Mouse (Mus musculus) T-cell, adult 2 months (primary cell): Measurements from ENCODE around the gene Abca9.

ENCODE experiments used
- DNase-seq: peaks from one replicate; pipeline ENCODE4 v3.0.0; 2022; ENCODE audit warnings: low spot score

Gene Abca9

GRCm38 (mm10) chr11:110167459-110168251 is at the start of gene Abca9:
Abca9 (minus strand) TSS chr11:110168196.
- no peak for DNase-seq

DNA sequence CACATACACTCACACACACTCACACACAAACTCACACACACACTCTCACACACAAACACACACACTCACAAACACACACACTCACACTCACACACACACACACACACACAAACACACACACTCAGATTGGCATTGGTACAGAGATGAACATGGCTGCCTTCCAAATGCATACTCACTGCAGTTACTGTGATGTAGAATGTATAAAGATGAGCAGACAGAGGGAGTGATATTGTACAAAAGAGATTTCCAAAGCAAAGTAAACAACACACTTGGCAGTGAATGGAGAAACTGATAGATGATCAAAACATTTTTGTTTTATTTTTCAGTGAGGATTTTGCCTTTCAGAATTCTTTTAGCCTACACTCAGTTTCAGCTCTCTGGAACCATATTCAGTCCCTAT is 49.1 kb upstream of the Abca9 start:
- no peak for DNase-seq

DNA sequence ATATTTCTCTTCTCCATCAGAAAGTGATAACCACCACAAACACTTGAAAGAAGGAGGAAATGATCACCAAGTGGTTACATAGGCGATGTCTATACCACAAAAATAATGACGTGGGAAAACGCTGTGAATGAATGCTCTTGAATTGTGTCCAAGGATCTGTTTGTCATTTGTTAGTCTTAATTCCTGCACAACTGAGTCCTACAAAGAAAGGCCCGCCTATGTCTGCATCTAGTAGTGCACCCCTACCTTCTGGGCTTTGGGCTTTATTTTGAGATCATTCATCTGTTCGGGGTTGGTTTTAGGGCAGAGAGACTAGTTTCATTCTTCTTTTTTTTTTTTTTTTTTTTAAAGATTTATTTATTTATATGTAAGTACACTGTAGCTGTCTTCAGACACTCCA is 35.9 kb upstream of the Abca9 start:
- DNase-seq = no peak

DNA sequence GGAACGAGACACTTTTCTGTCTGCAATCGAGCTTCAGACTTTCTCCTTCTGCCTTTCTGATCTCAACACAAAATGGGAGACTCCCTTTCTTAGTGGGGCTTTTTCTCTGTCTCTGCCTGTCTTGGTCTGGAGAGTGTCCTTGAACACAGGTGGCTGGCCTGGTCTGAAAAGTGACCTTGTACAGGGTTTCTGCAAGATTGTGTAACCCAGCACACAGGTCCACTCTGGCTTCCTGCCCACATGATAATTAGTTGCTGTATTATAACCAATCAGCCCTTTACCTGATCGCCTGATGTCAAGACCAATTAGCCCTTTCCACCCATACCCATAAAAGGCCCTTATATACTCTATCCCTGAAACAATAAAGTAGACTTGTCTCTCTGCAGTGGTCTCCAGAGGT is 30.9 kb upstream of the Abca9 start:
- no peak for DNase-seq

- no peak for DNase-seq
These were observed 28.7 kb upstream of the Abca9 start for GRCm38 (mm10) chr11:110196561-110197306.

DNA sequence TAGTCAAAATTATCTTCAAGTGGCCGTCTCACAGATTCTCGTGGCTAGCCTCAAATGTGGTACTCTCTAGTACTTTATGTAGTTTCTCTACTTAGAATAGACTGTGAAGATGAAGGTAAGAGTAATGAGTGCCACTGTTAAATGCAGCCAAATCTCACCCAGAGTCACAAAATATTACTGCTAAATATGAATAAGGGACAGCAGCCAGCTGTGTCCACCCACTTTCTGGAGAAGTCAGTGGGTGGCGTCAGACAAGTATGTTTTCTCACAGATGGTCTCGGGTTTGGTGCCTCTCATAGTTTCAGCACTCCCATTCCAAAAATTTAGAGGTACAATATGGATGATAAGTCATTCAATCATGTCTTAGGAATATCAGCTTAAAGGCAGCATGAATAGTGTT is 27.3 kb upstream of the Abca9 start:
- no peak for DNase-seq

- no peak for DNase-seq
These were observed 3.2 kb upstream of the Abca9 start for GRCm38 (mm10) chr11:110171212-110171611.

DNA sequence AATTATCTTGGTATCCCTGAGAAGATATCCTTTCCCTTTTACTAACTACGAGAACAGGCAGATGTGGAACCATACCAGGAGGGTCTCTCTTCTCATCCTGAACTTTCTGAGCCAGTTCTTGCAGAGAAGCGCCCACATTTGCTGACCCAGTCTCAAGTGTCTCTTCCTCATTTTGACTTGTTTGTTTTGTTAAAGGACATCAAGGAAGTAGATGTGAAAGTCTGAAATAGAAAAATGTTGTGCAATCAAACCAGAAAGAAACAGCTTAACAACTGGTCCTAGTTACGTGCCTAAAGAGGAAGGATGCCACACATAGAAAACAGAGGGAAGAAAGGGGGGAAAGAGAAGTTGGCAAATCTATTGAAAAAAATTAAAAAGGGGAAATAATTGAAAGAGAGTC is 2.2 kb downstream of the Abca9 start:
- no peak for DNase-seq

GRCm38 (mm10) chr11:110165409-110165808 is 2.6 kb downstream of the Abca9 start:
- DNase-seq = no peak

GRCm38 (mm10) chr11:110157059-110157458 is 10.9 kb downstream of the Abca9 start:
- no peak for DNase-seq

DNA sequence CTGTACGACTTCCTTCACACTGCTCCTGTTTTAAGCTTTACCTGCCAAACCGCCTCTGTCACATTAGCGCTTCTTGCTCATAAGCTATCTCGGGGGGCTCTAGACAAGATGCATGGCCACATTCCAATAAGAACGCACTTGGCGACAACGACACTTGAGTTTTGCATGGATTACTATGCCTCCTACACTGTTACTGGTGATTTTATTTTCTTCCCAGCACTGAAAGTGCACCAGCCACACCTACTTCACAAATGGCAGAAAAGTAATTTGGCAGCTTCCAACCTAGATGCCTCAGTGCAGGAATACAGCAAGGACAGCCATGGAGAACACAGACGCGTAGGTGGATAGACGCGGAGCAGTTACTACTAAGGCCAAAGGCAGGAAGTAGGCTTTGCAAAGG is 12.0 kb downstream of the Abca9 start:
- no peak for DNase-seq

DNA sequence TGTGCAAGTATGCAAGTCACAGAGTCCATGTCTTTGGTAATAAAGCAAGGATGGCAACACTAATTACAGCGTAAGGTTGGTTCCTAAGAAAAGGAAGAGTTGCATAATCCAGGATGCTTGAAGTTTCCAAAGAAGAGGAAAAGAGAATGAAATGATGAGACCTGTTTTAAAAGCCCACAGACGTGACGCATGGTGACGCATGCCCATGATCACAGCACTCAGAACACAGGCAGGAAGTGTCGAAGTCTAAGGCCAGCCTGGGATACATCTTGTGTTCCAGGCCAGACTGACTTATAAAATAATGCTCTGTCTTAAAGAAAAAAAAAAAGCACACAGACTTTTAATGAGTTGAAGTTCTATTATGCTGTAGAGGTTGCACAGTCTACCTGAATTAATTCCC is 20.4 kb downstream of the Abca9 start:
- no peak for DNase-seq

- DNase-seq = no peak
These were observed 22.6 kb downstream of the Abca9 start for GRCm38 (mm10) chr11:110145421-110145820.

GRCm38 (mm10) chr11:110130760-110131159 is 37.2 kb downstream of the Abca9 start:
- DNase-seq = no peak

GRCm38 (mm10) chr11:110111137-110111536 is 56.9 kb downstream of the Abca9 start:
- no peak for DNase-seq

DNA sequence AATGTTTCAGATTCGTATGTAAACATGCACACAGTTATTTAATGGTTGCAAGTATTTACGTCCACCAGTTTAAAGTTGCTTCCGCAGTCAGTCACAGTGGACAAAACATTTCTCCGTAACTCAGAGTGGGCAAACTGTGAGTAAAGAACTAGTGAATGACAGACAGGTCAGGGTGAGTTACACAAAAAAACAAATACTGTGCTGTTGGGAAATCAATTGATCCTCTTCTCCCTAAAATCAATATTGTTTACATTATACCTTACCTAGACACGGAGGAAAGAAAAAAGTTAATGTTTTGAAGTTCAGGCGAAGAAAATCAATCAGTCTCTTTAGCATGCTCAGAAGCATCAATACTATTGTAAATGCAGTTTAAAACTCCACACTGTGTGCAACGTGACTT is 66.6 kb downstream of the Abca9 start:
- no peak for DNase-seq

DNA sequence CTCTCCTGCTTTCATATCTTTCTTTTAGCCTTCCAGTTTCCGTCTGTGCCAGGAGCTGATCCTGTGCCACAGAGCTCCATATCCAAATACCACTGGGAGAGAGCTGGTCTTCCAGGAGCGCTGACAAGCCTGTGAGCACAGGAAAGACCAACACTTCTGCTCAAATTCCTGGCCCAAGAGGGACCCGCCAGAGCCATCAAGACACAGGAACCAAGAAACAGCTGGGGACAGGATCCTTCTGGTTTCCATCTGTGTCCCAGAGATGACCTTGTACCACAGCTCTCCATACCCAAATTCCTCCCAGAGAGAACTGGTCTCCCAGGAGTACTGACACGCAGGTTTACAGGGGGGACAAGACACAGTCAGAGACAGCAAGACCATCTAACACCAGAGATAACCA is 69.1 kb downstream of the Abca9 start:
- no peak for DNase-seq

DNA sequence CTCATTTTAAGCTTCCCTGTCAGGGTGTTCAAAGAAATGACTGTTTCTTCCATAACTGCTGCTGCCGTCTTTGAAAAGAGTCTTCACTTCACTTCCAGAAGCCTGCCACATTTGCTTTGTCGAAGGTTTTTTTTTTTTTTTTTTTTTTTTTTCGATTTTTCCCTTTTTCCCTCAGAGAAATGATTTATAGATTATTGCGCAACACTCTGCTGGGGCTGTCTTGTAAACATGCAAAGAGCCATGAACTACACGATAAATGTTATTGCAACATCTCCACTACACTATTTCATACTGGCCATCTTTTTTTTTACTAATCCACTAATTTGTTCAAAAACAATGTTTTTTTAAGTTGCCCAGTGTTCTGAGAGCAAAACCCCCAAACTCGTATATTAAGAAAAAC is 70.5 kb downstream of the Abca9 start:
- no peak for DNase-seq

DNA sequence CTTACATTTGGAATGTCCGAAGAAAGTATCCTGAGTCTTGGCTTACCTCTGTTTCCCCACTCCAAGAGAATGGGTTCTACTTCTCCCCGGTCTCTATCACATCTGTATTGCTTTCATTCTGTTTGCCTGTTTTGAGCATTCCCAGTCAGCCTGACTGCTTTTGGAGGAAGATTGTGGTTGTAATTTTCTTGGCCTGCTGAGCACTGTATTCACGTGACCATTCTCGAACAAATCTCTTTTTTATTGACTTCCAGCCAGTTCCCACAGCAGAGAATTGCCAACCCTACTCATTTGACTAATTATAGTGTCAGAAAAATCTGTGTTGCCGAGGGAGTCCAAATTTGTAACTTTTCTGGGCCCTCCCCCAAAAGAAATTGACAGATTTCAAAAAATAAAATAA is 72.1 kb downstream of the Abca9 start, which contains the start of gene Abca8a:
Gene Abca8a (minus strand): TSS at position 121 of the 400 bp plus-strand sequence.
- no peak for DNase-seq

GRCm38 (mm10) chr11:110094846-110095380 is 73.1 kb downstream of the Abca9 start:
- DNase-seq = no peak

GRCm38 (mm10) chr11:110094236-110094635 is 73.8 kb downstream of the Abca9 start:
- no peak for DNase-seq

DNA sequence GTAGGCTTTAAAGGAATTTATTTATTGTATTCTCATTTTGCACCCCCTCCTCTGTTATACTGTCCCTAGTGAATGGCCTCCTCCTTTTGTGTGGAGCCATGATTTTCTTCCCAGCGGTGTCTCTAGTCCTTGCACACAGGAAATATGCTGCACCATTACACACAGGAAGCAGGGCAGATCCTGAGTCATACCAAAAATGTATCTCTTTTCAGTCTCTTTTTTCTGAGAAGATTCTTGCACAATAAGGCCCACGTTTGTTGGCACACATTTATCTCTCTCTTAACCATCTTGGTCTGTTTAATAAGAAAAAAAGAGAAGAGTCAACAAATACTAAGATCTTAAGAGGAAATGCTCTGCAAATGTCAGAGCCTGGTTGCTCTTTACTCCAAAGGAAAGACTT is 76.7 kb downstream of the Abca9 start:
- no peak for DNase-seq

- DNase-seq = no peak
These were observed 95.8 kb downstream of the Abca9 start for GRCm38 (mm10) chr11:110072158-110072557.
